Mouse (Mus musculus) T-cell, adult 66 days (primary cell): Measurements from ENCODE around the gene Rab31. TPM values are rescaled to one million over a fixed set of nuclear protein-coding genes. Genes with fewer than 3 reads are reported as not detected.

ENCODE experiments used
- total RNA-seq, 2 experiments: library from RNA; stranded (reverse); gene quantifications; 3 replicates in 1 of 2; 4 replicates in 1 of 2; pipeline ENCODE4 v1.2.4; 2023

Gene Rab31
- total RNA-seq: 1 to 10 TPM; 1.6 to 1.8 TPM

DNA sequence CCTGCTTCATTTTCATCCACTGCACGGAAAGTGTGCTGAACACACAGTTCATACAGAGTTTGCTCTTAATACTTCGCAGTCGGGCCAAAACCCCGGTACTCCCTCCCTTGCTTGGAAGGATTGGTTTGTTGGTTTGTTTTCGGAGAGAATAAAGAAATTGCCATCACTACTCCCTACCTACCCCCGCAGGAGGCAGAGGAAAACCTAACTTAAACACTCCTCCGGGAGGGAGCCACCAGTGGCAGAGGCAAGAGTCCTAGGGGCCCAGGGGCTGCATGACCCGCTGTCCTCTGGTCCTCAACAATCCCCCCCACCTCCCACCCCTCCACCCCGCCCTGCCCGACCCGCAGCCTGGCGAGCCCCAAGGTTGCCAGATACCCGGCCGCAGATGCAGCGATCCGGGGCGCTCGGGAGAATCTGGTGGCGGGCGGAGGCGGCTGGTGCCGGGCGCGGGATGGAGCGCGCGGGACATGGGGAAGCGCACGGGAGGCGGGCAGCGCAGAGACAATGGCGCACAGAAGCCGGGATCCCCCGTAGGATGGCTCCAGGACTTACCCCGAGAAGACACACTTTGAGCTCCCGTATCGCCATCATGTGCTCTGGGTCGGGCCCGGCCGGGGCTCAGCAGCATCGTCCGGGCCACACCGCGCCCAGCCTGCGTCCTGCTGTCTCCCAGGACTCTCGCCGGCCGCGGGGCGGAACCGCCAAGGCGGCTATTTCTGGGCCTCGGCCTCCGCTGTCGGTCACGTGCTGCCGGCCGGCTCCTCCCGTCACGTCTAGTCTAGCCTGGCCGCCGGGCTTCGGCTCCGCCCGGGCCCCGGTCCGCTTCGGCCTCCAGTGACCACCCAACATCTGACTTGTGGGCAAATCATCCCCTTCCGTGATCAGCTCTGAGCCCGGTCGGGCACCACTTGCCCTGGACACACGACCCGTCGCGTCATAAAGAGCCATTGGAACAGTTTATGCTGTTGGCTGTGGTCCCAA, at the start of gene Rab31:
TSS of gene Rab31 (minus strand) at position 802 of the 984 bp plus-strand sequence.

DNA sequence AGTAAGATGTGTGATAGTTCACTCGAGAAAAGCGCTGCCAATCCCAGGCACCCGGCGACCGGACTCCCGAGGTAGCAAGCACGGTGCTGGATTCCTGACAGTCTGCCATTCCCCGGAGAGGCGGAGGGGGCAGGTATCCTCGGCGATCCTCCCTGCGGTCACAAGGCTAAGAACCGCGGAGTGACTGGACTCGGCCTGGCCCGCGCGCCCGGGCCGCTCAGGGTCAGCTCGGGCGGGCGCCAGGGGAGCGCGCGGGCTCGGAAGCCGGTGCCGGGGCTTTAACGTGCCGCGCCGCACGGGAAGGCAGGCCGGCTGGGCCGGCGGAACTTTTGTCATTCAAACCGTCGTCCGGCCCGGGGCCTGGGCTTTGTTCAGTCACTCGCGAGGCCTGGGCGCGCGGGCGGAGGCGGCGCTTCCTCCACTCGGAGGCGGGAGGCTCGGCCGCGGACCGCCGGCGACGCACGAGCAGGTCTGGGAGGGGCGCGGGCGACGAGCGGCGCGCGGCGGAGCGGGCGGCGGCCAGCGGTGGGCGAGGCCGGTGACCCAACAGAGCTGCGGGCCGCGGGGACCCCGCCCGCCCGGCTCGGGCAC, 10.1 kb upstream of the Rab31 start, which contains the start of gene Ppp4r1:
TSS of gene Ppp4r1 (plus strand) at position 23 of the 591 bp plus-strand sequence.

DNA sequence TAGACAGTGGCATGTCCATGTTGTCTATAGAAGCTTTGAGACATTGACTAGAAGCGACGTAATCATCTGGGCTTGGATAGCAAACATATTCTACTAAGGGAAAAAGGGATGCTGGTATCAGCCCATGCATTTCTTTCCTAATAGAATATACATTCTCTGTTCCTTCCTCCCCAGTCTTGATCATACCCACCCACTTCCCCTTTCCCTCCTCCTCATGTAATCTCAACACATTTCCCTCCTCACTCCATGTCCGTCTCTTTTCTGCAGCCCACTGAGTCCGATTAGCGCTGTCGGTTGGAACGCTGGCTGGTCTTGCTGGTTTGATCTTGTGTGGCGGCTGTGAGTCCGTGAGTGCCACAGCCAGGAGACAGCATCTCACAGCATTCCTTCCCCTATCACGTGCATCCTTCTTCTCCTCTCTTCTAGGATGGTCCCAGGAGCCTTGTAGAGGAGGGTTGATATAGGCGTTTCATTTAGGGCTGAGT, 130.8 kb downstream of the Rab31 start, which contains the start of gene Txndc2:
TSS of gene Txndc2 (minus strand) at position 435 of the 485 bp plus-strand sequence.

DNA sequence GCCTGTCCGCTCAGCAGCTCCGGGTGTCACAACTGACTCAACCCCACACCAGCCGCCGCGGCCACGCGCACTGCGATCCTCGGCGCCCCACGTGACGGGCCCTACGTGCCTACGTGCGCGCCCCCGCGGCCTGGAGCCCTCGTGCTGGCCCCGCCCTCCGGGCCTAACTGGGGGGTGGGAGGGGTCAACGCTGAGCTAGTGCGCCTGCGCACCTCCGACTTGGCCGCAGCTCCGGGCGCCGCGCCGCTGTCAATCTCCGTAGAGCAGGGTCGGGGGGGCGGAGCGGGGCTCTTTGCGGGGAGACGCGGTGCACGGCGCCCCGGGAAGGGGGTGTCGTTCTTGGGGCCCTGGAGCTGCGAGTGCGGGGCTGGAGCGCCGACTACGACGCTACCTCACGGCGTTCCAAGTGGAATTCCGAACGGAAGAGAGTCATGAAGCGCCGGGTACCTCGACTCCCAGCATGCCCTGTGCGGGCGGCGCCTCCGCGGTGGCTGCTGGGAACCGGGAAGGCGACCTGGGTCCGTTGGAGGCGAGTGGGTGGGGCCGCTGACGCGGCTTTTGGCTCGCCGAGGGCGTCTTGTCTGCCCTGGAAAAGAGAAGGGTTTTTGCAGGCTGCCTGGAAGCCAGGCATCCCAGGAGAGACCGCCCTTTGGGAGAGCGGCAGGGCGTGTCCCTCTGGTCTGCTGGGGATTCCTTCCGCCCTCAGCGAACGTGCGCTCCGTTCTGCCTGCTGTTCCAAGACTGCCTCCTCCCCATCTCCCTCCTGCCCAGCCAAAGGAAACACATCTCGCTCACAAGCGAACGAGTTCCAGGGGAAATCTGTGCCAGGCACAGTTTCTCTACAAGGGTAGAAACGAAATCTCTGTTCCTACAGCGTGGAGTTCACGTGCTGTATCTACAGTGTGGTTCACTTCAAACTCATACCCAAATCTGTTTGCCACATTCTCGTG, 158.8 kb downstream of the Rab31 start, which contains the start of gene Vapa:
TSS of gene Vapa (minus strand) at position 93 of the 950 bp plus-strand sequence.

Other genes with a start within 250 kb of the Rab31 start
- gene Tmem232, start 232.0 kb downstream of the Rab31 start, total RNA-seq: not detected
- gene Vapa, start 159.2 kb downstream of the Rab31 start, total RNA-seq: 10 to 100 TPM; 74.3 to 83.6 TPM
- not detected for gene Txndc2, start 130.6 kb downstream of the Rab31 start, total RNA-seq
- gene Ppp4r1, start 9.8 kb upstream of the Rab31 start, total RNA-seq: 10 to 100 TPM; 70.4 to 73.0 TPM
- 10 to 100 TPM; 54.4 to 61.1 TPM for gene Ralbp1, start 113.0 kb upstream of the Rab31 start, total RNA-seq
- gene Twsg1, start 178.5 kb upstream of the Rab31 start, total RNA-seq: 10 to 100 TPM; 15.6 to 22.3 TPM